25 mouse cellular contexts compared by ENCODE assay signal in genomic region chr12:84083842-84084241, GRCm38 (mm10). TPM values are rescaled to one million over a fixed set of nuclear protein-coding genes. Genes with fewer than 3 reads are reported as not detected.
"Had no signal": no experiment of that assay in that cellular context is flagged by ENCODE, and none has a peak within 500 bp of the region (broad histone marks: within the 10 kb centered on the region; RNA-seq: fewer than 3 reads in every experiment).

No protein-coding gene starts in this region.

- H3K27ac ChIP-seq: kidney, embryonic 15.5 days; left cerebral cortex, adult 2 months; liver, embryonic 14.5 days; lung, embryonic 15.5 days; midbrain, embryonic 10.5 days; neural tube, embryonic 13.5 days had no signal

- H3K36me3 ChIP-seq: kidney, embryonic 15.5 days; lung, embryonic 15.5 days; midbrain, embryonic 10.5 days; neural tube, embryonic 13.5 days had no signal

- H3K4me2 ChIP-seq: kidney, embryonic 15.5 days; lung, embryonic 15.5 days; neural tube, embryonic 13.5 days had no signal

- H3K27me3 ChIP-seq: kidney, embryonic 15.5 days; lung, embryonic 15.5 days; neural tube, embryonic 13.5 days had no signal

- H3K4me1 ChIP-seq: kidney, embryonic 15.5 days; lung, embryonic 15.5 days; megakaryocyte, embryonic 14.5 days; midbrain, embryonic 10.5 days; neural tube, embryonic 13.5 days had no signal

- H3K9ac ChIP-seq: kidney, embryonic 15.5 days; liver, embryonic 14.5 days; lung, embryonic 15.5 days; neural tube, embryonic 13.5 days had no signal

- H3K9me3 ChIP-seq: kidney, embryonic 15.5 days; lung, embryonic 15.5 days; neural tube, embryonic 13.5 days had no signal

- H3K4me3 ChIP-seq: kidney, embryonic 15.5 days; left cerebral cortex, adult 2 months; lung, embryonic 15.5 days; megakaryocyte, embryonic 14.5 days; midbrain, embryonic 10.5 days; neural tube, embryonic 13.5 days had no signal

- DNase-seq: kidney, adult 11 months; kidney, adult 8-10 months; kidney, postnatal 10 days; kidney, postnatal 36 days; layer of hippocampus, postnatal 36 days; lung, adult 18-20 months; lung, postnatal 10 days; lung, postnatal 36 days; midbrain, embryonic 14.5 days; thymus, adult 18-20 months; thymus, postnatal 36 days had no signal

RNA-seq across cellular contexts. Expression of gene Acot5, which starts 14.7 kb away (rescaled TPM):
- polyA plus RNA-seq: kidney, embryonic 15.5 days; limb, embryonic 11.5 days; liver, adult 2 months; liver, embryonic 14.5 days; lung, embryonic 15.5 days; midbrain, embryonic 10.5 days; midbrain, embryonic 14.5 days; small intestine, adult 2 months; spleen, adult 2 months; stomach, embryonic 16.5 days had no signal

RNA-seq across cellular contexts. Expression of gene Acot3, which starts 31.9 kb away (rescaled TPM):
- polyA plus RNA-seq: small intestine, adult 2 months; spleen, adult 2 months; urinary bladder, adult 2 months had no signal

RNA-seq across cellular contexts. Expression of gene Gm49366, which starts 45.1 kb away (rescaled TPM):
- polyA plus RNA-seq: kidney, embryonic 15.5 days; limb, embryonic 11.5 days; limb, embryonic 14.5 days; liver, adult 2 months; liver, embryonic 14.5 days; lung, embryonic 15.5 days; midbrain, embryonic 10.5 days; midbrain, embryonic 14.5 days; neural tube, embryonic 13.5 days; small intestine, adult 2 months; spleen, adult 2 months; stomach, embryonic 16.5 days; urinary bladder, adult 2 months had no signal
